ENCODE assay signal across 22 mouse cellular contexts in the genomic region with DNA sequence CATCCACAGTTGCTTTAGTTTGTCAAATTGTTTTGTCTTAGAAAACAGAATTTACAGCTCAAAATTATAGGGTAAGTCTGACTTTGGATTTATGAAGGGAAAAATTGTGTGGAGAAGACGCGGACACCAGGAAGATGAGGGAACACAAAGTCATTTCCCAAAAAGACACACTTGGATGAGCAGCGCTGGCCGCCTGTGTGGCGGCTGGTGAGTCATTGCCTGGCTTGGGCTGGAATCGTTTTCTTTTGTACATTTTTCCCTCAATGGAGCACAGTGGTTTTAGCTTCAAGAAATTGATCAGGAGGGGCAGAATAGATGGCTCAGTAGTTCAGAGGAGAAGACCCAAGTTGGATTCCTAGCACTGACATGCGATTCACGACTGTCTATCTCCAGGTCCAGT. TPM values are rescaled to one million over a fixed set of nuclear protein-coding genes. Genes with fewer than 3 reads are reported as not detected.
DNase-seq lines count a peak whose midpoint lies in the region; ATAC-seq and TF ChIP-seq lines count a peak whose summit lies in the region.
"Had no signal": no experiment of that assay in that cellular context is flagged by ENCODE, and none has a peak within 500 bp of the region (broad histone marks: within the 10 kb centered on the region; RNA-seq: fewer than 3 reads in every experiment).

No protein-coding gene starts in this region.

- no peak for TF ChIP-seq POLR2A in cerebellum, adult 2 months (IDR thresholded peaks at IDR 0.05; ENCODE audit: borderline replicate concordance, insufficient read depth, low read length)

- H3K4me1 ChIP-seq in cerebellum, adult 2 months (ENCODE audit: control insufficient read depth, insufficient read depth, low read length) = peaks cover 17% of the 10 kb centered on the region
- H3K4me1 ChIP-seq in kidney, embryonic 14.5 days (ENCODE audit: control insufficient read depth, insufficient read depth, low read length) = 0 out of 2 replicates have a peak, but pooled peaks cover 4% of the 10 kb centered on the region

- WGBS in cerebellum, adult 2 months = 31% methylated on average over 8 of the region's 8 CpGs
- 70% methylated on average over 8 of the region's 8 CpGs for WGBS in kidney, embryonic 14.5 days

- H3K4me2 ChIP-seq in kidney, embryonic 14.5 days (replicated peaks; ENCODE audit: low read depth, low read length) = no peak overlapping the region
- H3K4me2 ChIP-seq: embryonic facial prominence, embryonic 13.5 days; forebrain, embryonic 12.5 days; heart, embryonic 12.5 days; intestine, embryonic 15.5 days; neural tube, embryonic 12.5 days had no signal

- H3K27me3 ChIP-seq in cerebellum, adult 2 months (ENCODE audit: control insufficient read depth, insufficient read depth, low read length) = no peaks in the 10 kb centered on the region
- no peaks in the 10 kb centered on the region for H3K27me3 ChIP-seq in kidney, embryonic 14.5 days (ENCODE audit: control insufficient read depth, insufficient read depth, low read length)
- H3K27me3 ChIP-seq: embryonic facial prominence, embryonic 13.5 days; forebrain, embryonic 12.5 days; heart, embryonic 12.5 days; intestine, embryonic 15.5 days; neural tube, embryonic 12.5 days had no signal

- H3K4me3 ChIP-seq in cerebellum, adult 2 months (replicated peaks; ENCODE audit: insufficient read depth, low read depth, low read length) = no peak overlapping the region
- H3K4me3 ChIP-seq in kidney, embryonic 14.5 days (ENCODE audit: low read length) = no peak overlapping the region
- H3K4me3 ChIP-seq: embryonic facial prominence, embryonic 13.5 days; erythroblast, embryonic 14.5 days; forebrain, embryonic 12.5 days; heart, embryonic 12.5 days; hindbrain, embryonic 10.5 days; intestine, embryonic 15.5 days; neural tube, embryonic 12.5 days had no signal

- DNase-seq in cerebellum, adult 2 months = peak; percentile 46 to 69
- no peak for DNase-seq in cerebellum, adult 9-11 months
- DNase-seq in kidney, adult 18-20 months = peak; percentile 36
- DNase-seq in right cerebral cortex, adult 18-20 months = peak; percentile 38
- DNase-seq in right cerebral cortex, postnatal 36 days (ENCODE audit: low spot score in 2 of 2) = no peak
- no peak for DNase-seq in embryo, embryonic 9.5 days (ENCODE audit: extremely low spot score)
- DNase-seq: cerebellum, adult 9-10 months; gastrocnemius, postnatal 10 days; heart, adult 18-20 months; heart, postnatal 10 days; lung, postnatal 4 days; midbrain, embryonic 14.5 days; right cerebral cortex, postnatal 25 days had no signal

- H3K9me3 ChIP-seq in kidney, embryonic 14.5 days (ENCODE audit: control insufficient read depth, low read length) = no peaks in the 10 kb centered on the region
- H3K9me3 ChIP-seq: embryonic facial prominence, embryonic 13.5 days; forebrain, embryonic 12.5 days; heart, embryonic 12.5 days; hindbrain, embryonic 10.5 days; intestine, embryonic 15.5 days; neural tube, embryonic 12.5 days had no signal

- no peak overlapping the region for H3K27ac ChIP-seq in cerebellum, adult 2 months (ENCODE audit: insufficient read depth, low read length)
- H3K27ac ChIP-seq in kidney, embryonic 14.5 days (ENCODE audit: low read depth, low read length) = no peak overlapping the region
- H3K27ac ChIP-seq: embryonic facial prominence, embryonic 13.5 days; forebrain, embryonic 12.5 days; hindbrain, embryonic 10.5 days; intestine, embryonic 15.5 days; neural tube, embryonic 12.5 days had no signal

- H3K9ac ChIP-seq in kidney, embryonic 14.5 days (ENCODE audit: low read depth, low read length) = no peak overlapping the region
- H3K9ac ChIP-seq: embryonic facial prominence, embryonic 13.5 days; forebrain, embryonic 12.5 days; heart, embryonic 12.5 days; intestine, embryonic 15.5 days; neural tube, embryonic 12.5 days had no signal

- H3K36me3 ChIP-seq in kidney, embryonic 14.5 days (ENCODE audit: control insufficient read depth, insufficient read depth, low read length) = no peaks in the 10 kb centered on the region
- H3K36me3 ChIP-seq: forebrain, embryonic 12.5 days; hindbrain, embryonic 10.5 days; intestine, embryonic 15.5 days; neural tube, embryonic 12.5 days had no signal

- no peak for TF ChIP-seq CTCF in cerebellum, adult 2 months (IDR thresholded peaks at IDR 0.05; ENCODE audit: borderline replicate concordance, insufficient read depth, low read depth, low read length)

- no peak for ATAC-seq in kidney, embryonic 14.5 days (ENCODE audit: low FRiP score, low TSS enrichment)
- ATAC-seq: hindbrain, embryonic 16.5 days; intestine, embryonic 15.5 days had no signal

RNA-seq across cellular contexts. Expression of a gene that starts 3.9 kb away (rescaled TPM):
- 66.7 and 67.7 TPM in 2 replicates for polyA plus RNA-seq in cerebellum, adult 2 months (2012; rRNA removed)
- 25.2 and 32.2 TPM in 2 replicates for polyA plus RNA-seq in kidney, embryonic 14.5 days (2014; fragmentation: Nextera tagmentation; extraction: Ambion mirVana)

RNA-seq across cellular contexts. Expression of a gene that starts 21.7 kb away (rescaled TPM):
- 27.5 and 36.2 TPM in 2 replicates for polyA plus RNA-seq in cerebellum, adult 2 months (2012; rRNA removed)
- polyA plus RNA-seq in kidney, embryonic 14.5 days (2014; fragmentation: Nextera tagmentation; extraction: Ambion mirVana) = 48.7 and 71.6 TPM in 2 replicates

Comparison
In these comparisons a context has a peak if more than half of its experiments do, and no peak if none do; other contexts are left out.
1. DNase-seq: peak in cerebellum, adult 2 months (2 of 2), kidney, adult 18-20 months (single experiment) and right cerebral cortex, adult 18-20 months (single experiment); none in cerebellum, adult 9-11 months (single experiment), right cerebral cortex, postnatal 36 days (0 of 2) and embryo, embryonic 9.5 days (single experiment).